Comparison of ENCODE assay signal across 8 mouse cellular contexts in the genomic region with DNA sequence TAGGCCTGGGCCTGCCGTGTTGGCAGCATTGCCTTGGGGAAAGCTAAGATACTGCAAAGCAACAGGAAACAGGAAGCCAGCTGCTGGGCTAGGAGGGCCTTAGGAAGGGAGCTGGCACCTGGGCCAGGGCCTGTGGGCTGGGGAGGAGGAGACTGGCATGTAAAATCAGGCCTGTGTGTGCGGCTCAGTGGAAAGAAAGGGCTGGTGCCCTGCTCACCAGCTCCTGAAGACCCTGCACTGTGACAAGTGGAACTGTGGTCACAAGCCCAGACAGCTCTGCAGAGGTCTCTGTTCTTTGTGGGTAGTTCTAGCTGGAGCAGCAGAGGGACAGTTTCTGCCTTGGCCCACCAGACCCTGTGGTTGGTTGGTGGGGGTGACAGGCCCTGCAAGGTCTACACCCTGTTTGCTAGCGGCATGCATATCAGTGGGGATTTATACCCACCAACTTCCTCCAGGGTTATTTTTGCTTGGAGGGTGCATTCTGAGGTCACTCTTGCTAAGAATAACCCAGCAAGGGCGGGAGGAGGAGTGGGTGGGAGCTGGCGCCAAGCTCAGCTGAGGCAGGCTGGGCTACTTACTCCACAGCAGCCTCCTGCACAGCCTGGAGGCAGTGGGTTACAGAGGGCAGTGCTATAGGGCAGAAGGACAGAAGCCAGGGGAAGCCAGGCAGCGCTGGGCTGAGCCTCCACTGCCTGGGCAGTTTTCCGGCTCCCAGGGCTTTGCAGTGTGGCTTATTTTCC. TPM values are rescaled to one million over a fixed set of nuclear protein-coding genes. Genes with fewer than 3 reads are reported as not detected.
DNase-seq lines count a peak whose midpoint lies in the region; ATAC-seq lines count a peak whose summit lies in the region.

No protein-coding gene starts in this region.

- peaks cover 20% of the 10 kb centered on the region for H3K4me1 ChIP-seq in embryonic facial prominence, embryonic 13.5 days

- peak; percentile 69 for DNase-seq in CD4-positive helper T cell, adult 2 months (ENCODE audit: low read depth, low spot score)
- peak; percentile 87 to 88 for DNase-seq in heart, postnatal 10 days
- DNase-seq in kidney, postnatal 36 days = peak; percentile 84 to 89
- peak; percentile 74 to 83 for DNase-seq in lung, postnatal 4 days
- peak; percentile 20 for DNase-seq in spleen, adult 12 weeks (ENCODE audit: low spot score)
- DNase-seq in urinary bladder, postnatal 25 days (ENCODE audit: low spot score) = no peak

- peak; percentile 80 for ATAC-seq in activated CD4-positive, CD25-positive, alpha-beta regulatory T cell, adult 4 months
- ATAC-seq in embryonic facial prominence, embryonic 13.5 days (ENCODE audit: insufficient number of reproducible peaks, insufficient read depth, low FRiP score, low TSS enrichment, low read depth) = peak; percentile 41

- H3K36me3 ChIP-seq in embryonic facial prominence, embryonic 13.5 days = peaks cover 80% of the 10 kb centered on the region

- H3K27me3 ChIP-seq in embryonic facial prominence, embryonic 13.5 days = no peaks in the 10 kb centered on the region

- H3K9me3 ChIP-seq in embryonic facial prominence, embryonic 13.5 days = no peaks in the 10 kb centered on the region

- no peak overlapping the region for H3K4me2 ChIP-seq in embryonic facial prominence, embryonic 13.5 days

- H3K9ac ChIP-seq in embryonic facial prominence, embryonic 13.5 days = no peak overlapping the region

- no peak overlapping the region for H3K4me3 ChIP-seq in embryonic facial prominence, embryonic 13.5 days

- intact Hi-C loops in heart, postnatal 10 days (cut with DNase I) = loop anchor here (2.0 kb wide), 1 partner anchor 15 kb away; no protein-coding TSS in a partner anchor

- peak overlapping the region; percentile 58 for H3K27ac ChIP-seq in embryonic facial prominence, embryonic 13.5 days

- WGBS in embryonic facial prominence, embryonic 13.5 days = 44% methylated on average over 7 of the region's 7 CpGs

RNA-seq across cellular contexts. Expression of a gene that starts 50.1 kb away (rescaled TPM):
- 10 to 100 TPM; 17.9 to 22.9 TPM for polyA plus RNA-seq in activated CD4-positive, CD25-positive, alpha-beta regulatory T cell, adult 4 months (2017; shearing (Covaris generic))
- 168 and 180 TPM in 2 replicates for polyA plus RNA-seq in embryonic facial prominence, embryonic 13.5 days (2015; fragmentation: Nextera tagmentation; extraction: Ambion mirVana)
- 100 to 1,000 TPM; 105 to 121 TPM for total RNA-seq in heart, postnatal 10 days (2021)
